Mouse (Mus musculus) ES-E14 (cell line): ENCODE data around the gene Elfn2.

Experiments used
- MAFK ChIP-seq: IDR thresholded peaks from 2 replicates; pipeline ENCODE4 v1.6.1; 2014; ENCODE audit warnings: mild to moderate bottlenecking, low read depth, low read length, inconsistent platforms; ENCODE audit not compliant: insufficient read depth
- ZC3H11A ChIP-seq: IDR thresholded peaks from 2 replicates; pipeline ENCODE4 v1.6.1; 2012; ENCODE audit warnings: low read depth, mild to moderate bottlenecking, inconsistent platforms, low read length, borderline replicate concordance

DNA sequence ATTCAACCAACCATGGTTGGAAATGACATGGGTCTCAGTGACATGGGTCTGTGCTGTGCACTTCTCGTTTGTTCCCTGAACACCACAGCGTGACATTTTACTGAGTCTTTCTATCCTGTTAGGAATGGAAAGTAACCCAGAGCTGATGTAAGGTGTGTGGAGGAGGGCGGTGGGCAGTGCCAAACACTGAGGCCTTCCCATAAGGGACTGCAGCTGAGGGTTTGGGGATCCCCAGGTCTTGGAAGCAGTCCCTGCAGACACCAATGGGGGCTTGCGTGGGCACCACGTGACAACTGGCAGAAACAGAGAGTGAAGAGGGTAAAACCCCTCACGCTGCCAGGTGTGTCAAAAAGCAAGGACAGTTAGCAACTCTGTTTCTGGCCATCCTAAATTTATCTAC is 39.6 kb upstream of the Elfn2 start:
- no peak for TF ChIP-seq ZC3H11A
- no peak for TF ChIP-seq MAFK
